Mouse (Mus musculus) kidney, adult 2 months (tissue): ENCODE results near the gene Clspn.

Source experiments
- CTCF ChIP-seq: fragments of 200-500 bp; conservative IDR thresholded peaks from 2 replicates; pipeline ENCODE4 v1.5.1; 2011; ENCODE audit warnings: low read depth, mild to moderate bottlenecking, control low read depth, low read length, moderate library complexity, mixed read lengths; ENCODE audit not compliant: insufficient read depth, insufficient read length
- POLR2A ChIP-seq: fragments of 200-500 bp; IDR thresholded peaks from one replicate; pipeline ENCODE4 v1.6.1; 2011; ENCODE audit warnings: low read depth, low read length, control low read depth

GRCm38 (mm10) chr4:126554462-126554861 lies 2.3 kb upstream of the Clspn start:
- TF ChIP-seq CTCF (no peak), POLR2A (no peak)
